Mouse (Mus musculus) spleen, adult 2 months (tissue): Measurements from ENCODE around the gene Trpv1.

Experiments
- CTCF ChIP-seq: fragments of 200-500 bp; IDR thresholded peaks from 2 replicates; pipeline ENCODE4 v1.5.1; 2011; ENCODE audit warnings: mild to moderate bottlenecking, inconsistent platforms; ENCODE audit not compliant: insufficient read depth, insufficient read length, insufficient replicate concordance; ENCODE audit errors: extremely low read depth
- POLR2A ChIP-seq: fragments of 200-500 bp; IDR thresholded peaks from 2 replicates; pipeline ENCODE4 v1.6.1; 2011; ENCODE audit warnings: low read depth, low read length, inconsistent platforms

- TF ChIP-seq CTCF = no peak
- TF ChIP-seq POLR2A = no peak
Observed at GRCm38 (mm10) chr11:73283369-73283768, 49.3 kb downstream of the Trpv1 start.
